Mouse (Mus musculus) frontal cortex, adult (tissue): Measurements from ENCODE around the gene Tbxas1.

Experiments used
- ATAC-seq: cut with Nextera tagmentation; 2 replicates; pipeline ENCODE4 v1.9.2; 2017; ENCODE audit warnings: mild to moderate bottlenecking, moderate library complexity, mixed read lengths; ENCODE audit not compliant: low TSS enrichment

Gene Tbxas1

DNA sequence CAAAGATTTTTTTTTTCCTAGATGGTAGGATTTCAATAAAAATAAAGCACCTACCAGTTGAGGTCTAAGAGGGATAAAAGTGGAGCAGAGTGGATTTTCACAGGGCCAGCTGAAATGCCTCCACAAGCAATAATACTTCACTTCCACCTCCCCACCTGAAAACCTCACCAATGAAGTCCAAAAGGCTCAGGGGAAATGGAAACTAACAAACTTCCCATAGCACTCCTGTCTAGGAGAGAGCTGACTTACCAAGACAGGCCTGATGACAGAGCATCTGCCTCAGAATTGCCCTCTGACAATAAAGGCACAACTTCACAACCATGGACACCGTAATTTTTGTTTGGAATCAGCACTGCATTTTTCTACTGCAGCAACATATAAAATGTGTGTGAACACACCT, 15.4 kb upstream of the Tbxas1 start:
- ATAC-seq, result no peak

DNA sequence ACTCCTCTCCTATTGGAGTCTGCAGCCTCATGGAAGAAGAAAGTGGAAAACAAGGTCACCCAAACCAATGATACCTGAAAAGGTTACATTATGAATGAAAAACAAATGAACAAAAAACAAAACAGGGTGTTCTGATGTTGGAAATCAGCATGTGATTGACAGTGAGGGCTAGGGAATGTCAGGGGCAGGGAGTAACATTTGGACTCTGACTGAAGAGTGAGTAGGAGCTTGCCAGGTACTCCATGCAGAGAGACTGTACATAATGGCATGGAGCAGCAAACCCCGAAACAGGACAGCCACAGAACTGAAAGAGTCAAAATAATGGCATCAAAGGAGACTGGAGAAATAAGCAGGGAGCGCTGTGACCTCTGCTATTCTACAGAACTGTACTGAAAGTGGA, 14.9 kb upstream of the Tbxas1 start:
- no peak for ATAC-seq

DNA sequence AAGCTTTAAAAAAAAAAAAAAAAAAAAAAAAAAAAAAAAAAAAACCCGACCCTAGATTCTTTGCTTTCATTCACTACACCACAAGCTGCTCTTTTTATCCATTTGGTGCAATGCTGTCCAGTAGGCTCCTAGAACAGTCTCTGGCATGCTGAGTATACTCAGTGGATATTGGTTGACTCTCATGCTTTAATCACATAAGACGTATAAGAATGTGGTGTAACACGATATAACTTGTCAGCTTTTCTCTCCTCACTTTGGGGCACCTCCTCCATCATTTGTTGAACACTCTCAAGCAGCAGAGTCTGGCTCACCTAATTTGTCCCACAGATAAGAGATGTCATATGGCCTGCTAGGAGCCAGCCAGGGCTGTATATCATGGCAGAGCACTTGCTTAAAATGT, 11.6 kb upstream of the Tbxas1 start:
- ATAC-seq, result no peak

DNA sequence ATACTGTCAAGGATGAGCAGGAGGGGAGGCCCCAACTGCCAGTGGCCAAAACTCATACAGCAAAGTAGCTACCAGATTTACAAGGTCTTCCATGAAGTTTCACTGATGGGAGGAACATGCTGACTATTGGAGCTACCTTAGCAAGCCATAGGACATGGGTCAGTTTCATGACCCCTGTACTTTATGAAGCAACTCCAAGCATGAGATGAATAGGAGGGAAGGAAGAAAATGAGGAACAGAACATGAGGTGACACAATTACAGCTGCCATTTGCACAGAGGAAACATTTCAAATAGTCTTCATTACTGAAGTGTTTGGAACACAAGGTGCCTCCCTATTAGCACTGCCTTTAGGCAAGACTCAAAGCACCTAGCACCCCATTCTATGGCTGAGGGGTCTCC, 9.4 kb upstream of the Tbxas1 start:
- ATAC-seq, result no peak

DNA sequence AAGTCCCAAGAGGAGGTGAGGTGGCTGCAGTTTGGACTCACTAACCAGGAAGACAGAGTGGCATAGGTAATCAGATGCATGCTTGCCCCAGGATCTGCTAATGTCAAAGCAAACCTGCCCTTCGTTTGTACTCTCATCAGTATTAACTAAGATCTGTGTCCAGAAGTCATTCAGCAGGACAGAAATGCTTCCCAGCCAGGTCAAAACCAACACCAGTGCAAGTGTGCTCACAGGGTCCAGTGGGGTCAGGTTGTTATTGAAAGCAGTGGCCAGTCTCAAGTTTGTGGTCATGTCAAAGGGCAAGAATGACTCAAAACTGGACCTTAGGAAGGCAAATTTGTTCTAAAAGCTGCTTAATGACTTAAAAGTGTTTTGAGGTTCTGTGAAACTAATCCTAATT, 8.8 kb upstream of the Tbxas1 start:
- no peak for ATAC-seq

DNA sequence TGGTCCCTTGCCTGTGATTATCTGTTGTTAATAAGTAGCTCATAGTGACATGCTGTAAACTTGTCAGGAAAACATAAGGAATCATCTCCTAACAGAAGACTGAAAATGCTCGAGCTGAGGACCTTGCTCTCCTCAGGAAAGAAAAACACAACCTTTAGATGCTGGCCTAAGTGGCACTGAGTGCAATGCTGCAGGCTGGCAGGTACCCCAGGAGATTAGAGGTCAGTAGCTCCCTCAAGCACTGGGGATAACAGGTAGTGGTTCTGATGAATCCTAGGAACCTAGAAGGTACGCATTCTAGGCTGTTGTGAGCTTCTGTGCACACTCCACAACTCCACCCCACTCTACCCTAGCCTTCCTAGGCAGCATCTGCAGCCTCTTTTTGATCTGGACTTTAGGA, 8.4 kb upstream of the Tbxas1 start:
- ATAC-seq, result no peak

DNA sequence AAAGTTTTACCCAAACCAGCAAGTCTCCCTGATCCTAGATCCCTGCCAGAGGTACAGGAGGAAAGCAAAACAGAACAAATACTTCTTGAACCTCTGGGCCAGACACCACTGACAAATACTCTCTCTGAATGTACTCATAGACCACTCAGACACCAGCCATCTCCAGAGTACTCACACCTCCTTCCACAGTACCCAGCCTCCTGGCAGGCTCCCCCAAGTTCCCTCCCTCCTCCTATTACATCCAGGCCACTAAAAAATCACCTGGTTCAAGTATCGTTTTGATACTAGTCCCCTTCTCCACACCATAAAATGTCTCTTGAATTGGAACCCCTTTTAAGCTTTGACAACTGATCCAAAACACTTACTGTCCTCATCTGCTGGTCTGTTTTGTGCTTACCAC, 7.9 kb upstream of the Tbxas1 start:
- ATAC-seq, result no peak

DNA sequence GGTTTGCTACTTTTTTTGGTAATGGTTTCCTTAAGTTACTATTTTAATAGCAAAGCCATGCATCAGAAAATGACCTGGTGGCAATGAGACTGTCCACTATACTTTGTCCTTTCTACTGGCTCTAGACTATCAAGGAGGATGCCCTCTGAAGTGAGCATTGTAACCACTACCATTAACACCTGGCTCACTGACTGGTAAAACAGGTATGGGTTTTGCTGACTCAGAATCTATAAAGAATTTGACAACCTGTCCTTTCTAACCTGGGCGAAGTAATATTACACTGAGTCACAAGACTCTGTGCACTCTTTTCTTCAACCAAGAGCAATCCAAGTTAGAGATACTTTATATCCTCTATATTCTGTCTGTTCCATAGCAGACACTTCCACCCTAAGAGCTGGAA, 6.2 kb upstream of the Tbxas1 start:
- ATAC-seq, result no peak

DNA sequence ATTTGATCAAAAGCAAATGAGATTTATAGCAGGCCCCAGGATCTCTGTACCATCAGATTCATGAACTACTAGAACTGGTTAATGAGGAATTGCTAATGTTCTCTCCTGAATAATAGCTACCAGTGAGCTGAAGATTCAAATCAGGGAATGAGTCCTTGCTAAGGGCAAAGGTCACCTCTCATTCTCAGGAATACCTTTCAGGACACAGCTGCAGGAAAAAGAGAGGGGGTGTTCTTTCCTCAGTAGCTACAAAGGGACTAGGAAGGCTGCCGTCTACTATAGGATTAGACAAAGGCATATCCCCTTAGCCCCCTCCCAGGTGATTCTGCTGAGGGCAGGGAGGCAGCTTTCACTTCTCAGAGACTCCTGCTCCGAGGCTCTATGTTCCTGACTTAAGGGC, 5.1 kb upstream of the Tbxas1 start:
- ATAC-seq, result no peak

DNA sequence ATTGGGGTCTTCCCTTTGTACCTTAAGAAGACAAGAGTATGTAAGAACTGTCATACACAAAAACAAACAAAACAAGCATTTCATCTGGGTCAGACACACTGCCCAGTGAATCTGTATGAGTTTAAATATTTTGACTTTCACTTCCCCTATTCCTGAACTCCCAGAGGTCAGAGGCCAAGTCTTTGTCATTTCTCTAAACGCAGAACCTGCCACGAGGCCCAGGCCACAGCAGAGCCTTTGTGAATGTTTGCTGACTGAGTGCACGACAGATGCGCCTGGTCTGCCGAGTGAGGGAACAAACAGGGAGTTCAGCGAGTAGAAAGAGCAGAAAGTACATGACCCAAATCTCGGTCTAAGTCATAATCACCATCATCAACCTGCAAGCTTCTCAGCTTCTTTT, 4.2 kb upstream of the Tbxas1 start:
- no peak for ATAC-seq

DNA sequence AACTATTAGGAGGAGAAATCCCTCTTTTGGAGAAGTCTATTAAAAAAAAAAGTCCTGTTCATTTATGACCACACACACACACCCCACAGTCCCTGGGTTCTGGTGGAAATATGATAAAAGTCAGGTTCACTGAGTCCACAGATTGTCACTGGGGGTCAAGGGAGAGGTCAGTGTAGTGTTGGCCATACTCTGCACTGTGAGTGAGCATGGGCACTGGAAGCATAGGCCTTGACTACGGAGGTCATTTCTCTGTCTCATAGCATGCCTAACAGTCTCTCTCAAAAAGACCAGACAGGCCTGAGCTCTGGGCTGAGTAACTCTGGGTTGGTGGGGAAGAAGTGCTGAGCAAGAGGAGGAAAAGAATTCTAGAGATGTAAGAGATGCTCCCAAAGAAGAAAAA, 1.9 kb upstream of the Tbxas1 start:
- ATAC-seq, result no peak

DNA sequence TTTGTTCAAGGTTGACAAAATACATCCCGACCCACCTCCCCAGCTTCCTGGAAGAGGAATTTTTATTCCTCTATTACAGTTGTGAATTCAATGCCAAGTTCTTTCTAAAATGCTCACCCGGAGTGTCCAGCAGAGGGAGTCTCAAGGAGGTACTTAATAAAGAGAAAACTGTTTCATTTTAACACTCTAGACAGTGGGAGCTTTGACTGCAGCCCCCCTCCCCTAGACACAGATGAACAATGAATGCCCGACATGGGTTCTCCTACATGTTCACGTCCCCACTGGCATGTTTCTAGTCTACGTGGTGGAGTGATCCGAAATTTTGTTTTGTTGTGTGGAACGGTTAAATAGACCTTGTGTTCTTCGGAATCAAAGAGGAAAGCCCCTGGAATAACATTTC, 1.2 kb upstream of the Tbxas1 start:
- no peak for ATAC-seq

DNA sequence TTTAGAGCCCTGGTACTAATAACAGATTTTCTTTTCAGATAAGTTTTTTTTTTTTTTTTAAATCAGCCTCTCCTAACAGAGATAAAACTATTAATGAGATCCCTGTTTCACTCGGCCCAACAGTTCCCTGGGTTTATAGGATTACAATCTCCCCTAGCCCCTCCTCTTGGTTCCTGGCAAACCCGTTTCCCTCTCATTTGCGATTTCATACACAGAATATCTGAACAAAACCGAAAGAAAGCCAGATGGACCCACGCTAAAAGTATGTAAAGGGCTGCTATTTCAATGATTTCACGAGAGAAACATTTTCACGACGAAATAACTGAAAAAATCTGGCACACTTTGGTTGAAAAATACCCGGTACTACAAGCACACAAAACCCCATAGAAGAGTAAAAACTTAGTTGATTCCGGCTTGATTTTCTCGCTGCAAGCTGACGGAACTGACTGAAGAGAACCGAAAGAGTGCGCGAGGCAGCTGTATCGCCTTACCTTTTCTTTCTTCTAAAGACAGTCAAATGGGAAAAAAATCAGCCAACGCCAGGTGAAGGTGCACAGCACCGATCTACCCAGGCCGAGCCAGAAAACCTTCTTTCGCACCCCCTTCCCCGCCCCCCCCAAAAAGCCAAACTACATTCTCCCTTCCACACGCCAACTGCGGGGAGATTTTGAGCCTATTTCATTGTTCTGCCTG, 493 bp upstream of the Tbxas1 start:
- no peak for ATAC-seq

DNA sequence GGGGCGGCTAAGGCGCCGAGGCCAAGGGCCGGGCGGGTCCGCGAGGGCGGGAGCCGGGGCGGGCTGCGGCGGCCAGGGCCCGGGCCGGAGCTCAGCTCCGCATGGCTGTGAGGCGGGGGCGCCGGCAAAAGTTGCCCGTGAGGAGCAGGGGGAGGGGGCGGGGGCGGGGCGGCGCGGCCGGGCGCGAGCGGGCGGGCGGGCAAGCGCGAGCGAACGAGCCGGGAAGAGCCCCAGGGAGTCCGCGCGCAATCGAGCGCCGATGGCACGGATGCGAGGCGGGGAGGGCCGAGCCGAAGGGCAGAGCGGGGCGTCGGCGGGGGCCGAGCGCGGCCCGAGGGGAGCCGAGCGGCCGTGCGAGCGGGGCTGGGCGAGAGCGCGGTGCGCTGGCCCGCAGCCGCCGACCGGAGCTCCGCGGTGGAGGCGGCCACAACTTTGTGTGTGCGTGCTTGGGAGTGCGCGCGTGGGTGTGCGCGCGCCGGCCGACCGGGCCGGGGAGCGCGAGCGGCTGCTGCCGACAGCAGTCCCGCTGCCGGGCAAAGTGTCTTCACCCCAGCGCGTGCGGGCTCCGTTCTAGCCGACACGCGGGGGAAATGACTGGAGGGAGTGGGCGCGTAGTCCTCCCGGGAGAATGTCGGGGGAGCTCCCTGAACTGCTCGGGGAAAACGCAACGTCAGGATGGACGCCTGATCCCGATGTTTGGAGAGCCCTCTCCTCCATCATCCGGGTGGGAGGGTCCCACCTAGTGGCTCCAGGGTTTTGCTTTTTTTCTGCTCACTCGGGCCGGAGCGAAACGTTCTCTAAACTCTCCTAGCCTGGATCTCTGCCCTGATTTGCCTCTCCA, 1.1 kb downstream of the Tbxas1 start, which contains the start of gene Hipk2:
Gene Hipk2 (minus strand): TSS at position 95 of the 841 bp plus-strand sequence.
- ATAC-seq, result peak; percentile 71

DNA sequence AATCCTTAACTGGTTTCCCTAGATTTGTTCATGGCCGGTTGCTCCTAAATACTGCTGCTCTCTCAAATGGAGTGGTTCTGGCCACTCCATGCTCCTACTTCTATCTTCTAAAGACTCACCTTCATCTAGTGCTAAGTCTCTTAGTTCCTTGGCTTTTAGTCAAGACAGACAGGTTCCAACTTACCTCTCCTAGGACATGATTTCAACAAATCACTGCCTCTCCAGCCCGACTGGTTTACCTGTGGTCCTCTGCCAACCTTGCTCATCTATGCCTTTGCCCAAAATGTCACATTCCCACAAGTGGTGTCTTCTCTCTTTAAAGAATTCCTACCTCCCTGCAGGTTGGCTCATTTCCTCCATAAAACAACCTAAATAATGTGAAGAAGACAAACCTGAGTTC, 2.5 kb downstream of the Tbxas1 start:
- no peak for ATAC-seq

DNA sequence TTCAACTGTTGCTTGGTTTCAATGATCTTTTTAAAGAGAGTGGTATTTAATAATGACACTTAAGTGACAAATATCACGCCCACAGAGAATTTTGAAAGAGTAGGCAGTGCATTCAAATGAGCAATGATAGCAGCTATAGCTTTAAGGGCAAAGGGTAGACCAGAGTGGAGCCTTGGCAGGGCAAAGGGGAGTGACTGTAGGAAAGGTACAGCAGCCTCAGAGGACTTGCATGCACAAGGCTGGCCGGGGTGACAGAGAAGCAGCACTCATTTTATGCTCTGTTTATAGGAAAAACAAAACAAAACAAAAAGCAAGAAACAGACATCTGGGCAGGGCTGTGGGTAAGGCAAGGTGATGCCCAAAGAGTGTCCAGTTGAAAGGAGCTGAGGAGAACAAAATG, 6.3 kb downstream of the Tbxas1 start:
- no peak for ATAC-seq

DNA sequence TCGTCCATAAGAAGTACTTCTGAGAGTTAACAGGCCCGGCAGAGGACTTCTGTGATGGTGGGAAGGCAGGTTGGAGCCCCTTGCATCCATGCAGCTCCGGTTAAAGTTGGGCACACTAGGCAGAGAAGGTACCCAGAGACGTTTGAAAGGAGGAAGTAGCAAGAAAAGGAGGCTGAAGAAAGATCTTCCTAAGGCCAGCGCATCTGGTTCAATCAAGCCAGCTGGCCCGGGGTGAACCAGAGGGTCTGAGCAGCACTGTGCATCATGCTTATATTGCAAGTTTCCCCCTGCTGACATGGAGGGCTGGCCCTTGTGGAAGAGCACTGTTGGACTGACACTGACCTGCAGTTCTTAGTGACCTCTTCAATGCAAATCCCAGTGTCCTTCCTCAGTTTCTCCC, 6.8 kb downstream of the Tbxas1 start:
- no peak for ATAC-seq

DNA sequence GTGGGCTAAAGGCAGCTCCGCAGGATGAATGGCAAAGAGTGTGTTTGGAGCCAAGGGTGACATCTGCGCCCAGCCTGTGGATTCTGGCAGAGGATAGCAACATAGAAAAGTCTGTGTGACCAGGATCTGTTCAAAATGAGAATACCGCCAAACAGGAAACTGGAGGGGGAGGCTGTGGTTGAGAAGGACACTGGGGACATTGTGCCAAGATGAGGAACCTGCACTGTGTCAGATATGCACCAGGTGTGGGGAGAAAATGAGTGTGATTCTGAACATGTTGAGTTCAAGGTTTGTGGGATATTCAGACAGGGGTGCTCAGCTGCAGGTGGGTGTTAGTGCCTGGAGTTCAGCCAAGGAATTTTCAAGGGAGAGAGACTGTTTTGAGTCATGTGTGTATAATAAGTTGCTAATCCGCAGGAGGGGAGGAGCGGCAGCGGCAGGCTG, 7.5 kb downstream of the Tbxas1 start:
- peak; percentile 31; the same call in 1 of the 2 replicates for ATAC-seq

DNA sequence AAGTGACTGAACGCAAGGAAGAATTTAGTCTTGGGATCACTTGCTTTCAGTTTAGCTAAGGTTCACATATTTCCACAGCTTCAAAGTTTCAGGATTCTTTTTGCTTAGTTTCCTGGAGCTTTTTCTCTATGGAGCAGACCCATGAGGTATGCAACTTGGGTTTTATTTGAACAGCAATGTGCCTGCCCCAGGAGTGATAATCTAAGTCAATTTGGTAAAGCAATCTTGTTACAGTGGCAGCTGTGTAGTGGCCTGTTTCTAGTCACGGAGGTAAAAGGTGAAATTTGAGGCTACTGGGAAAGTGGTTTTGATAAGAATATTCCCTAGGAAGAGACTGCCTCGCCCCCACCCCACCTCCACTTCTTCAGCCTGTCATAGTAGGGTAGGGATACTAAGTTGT, 9.3 kb downstream of the Tbxas1 start:
- no peak for ATAC-seq

DNA sequence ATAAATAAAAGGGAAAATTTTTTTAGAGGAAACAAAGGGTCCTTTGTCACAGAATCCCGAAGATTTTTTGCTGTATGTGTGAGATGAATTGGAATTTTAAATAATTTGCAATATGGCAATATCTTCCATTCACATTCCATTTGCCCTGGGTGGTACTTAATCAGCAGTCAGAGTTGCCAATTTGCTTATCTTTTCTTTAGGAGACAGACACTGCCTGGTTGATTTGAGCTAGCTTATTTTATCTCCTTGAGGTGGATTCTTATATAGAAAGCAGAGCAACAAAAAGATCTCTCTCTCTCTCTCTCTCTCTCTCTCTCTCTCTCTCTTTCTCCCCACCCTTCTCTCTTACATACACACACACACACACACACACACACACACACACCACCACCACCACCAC, 9.9 kb downstream of the Tbxas1 start:
- no peak for ATAC-seq

DNA sequence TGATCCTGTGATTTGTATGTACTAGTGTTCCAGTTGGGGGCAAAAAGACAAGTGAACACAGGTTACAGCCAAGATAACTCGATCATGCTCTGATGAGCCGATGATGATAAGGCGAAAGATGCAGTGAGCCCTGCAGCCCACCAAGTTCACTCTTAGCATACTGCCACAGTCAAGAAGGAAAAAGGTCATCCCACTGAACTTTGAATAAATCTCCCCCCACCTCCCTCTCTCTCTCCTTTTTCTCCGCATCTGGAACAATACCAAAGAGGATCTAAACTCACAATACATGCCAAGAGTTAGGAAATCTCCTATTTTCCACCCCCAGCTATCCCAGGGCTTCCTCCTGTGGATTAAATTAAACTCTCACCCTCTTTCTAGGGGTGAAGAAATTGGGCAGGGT, 12.2 kb downstream of the Tbxas1 start:
- no peak for ATAC-seq

DNA sequence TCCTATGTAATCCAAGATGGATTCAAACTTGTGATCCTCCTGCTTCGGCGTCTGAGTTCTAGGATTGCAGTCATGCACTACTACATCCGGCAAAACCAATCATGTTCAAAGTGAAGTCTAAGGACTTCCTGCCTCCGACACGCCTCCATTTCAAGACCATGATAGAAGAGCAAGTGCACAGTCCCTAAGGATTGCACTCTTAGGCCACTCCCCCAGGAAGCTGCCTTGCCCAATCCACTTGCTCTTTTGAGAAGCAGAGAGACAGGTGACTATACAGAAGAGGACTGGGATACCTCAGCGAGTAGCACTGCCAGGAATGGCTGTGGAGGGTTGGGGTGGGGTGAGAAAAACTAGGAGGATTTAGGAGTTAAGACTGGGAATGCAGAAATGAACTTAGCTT, 14.0 kb downstream of the Tbxas1 start:
- no peak for ATAC-seq

DNA sequence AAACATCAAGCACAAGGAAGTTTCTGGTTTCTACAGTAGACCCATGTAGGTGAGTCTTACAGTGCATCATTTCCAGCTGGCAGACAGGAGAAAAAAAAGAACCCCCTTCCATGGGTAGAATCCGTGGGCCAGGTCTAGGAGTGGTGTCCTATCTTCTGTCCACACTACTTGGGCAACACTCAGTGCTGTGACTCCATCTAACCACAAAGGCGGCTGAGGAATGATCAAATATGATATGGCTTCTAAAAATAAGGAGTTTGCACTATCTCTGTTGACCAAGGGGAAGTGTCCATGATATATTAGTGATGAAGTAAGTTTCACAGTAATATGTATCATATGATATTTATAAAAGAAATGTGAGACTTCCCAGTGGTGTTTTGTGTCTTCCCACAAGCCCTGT, 16.8 kb downstream of the Tbxas1 start:
- ATAC-seq, result no peak
